Mouse (Mus musculus) G1E (cell line): Measurements from ENCODE around the gene Zfp598.

Experiments
- CTCF ChIP-seq: IDR thresholded peaks from 2 replicates; pipeline ENCODE4 v1.5.1; 2012; ENCODE audit warnings: low read depth, low read length, inconsistent platforms, mixed read lengths
- GATA1 ChIP-seq: IDR thresholded peaks from 2 replicates; pipeline ENCODE4 v1.6.1; 2012; ENCODE audit warnings: borderline replicate concordance, low read length, inconsistent platforms, mixed read lengths
- GATA2 ChIP-seq: IDR thresholded peaks from 2 replicates; pipeline ENCODE4 v1.6.1; 2012; ENCODE audit warnings: low read depth, low read length, inconsistent platforms, borderline replicate concordance
- TAL1 ChIP-seq: conservative IDR thresholded peaks from 2 replicates; pipeline ENCODE4 v1.6.1; 2012; ENCODE audit warnings: low read depth, low read length, inconsistent platforms, mixed read lengths

DNA sequence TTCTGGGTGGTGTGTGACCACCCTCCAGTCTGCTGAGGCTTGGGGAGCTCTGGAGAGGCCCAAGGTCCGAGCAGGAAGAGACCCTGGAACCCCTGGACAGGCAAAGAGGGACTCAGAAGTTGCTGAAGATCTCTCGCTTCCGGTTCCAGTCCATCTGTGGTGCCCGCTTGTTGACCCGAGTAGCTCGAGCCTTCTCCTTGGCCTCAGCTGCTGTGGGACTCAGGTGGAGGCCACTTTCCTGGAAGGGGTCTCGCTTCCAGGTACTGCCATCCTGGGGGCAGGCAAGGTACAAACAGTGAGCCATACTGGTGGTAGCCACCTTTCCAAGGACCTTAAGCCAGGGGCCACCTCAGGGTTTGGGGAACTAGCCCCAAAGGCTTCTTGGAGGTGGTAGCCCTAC is 29.4 kb upstream of the Zfp598 start:
- TF ChIP-seq CTCF (no peak), GATA1 (no peak), GATA2 (no peak), TAL1 (no peak)
